Mouse (Mus musculus): ENCODE results near the gene Grik3. TPM values are rescaled to one million over a fixed set of nuclear protein-coding genes. Genes with fewer than 3 reads are reported as not detected.

Gene Grik3
- polyA plus RNA-seq, 1 experiment from 2014 or later = 4.7 TPM

DNA sequence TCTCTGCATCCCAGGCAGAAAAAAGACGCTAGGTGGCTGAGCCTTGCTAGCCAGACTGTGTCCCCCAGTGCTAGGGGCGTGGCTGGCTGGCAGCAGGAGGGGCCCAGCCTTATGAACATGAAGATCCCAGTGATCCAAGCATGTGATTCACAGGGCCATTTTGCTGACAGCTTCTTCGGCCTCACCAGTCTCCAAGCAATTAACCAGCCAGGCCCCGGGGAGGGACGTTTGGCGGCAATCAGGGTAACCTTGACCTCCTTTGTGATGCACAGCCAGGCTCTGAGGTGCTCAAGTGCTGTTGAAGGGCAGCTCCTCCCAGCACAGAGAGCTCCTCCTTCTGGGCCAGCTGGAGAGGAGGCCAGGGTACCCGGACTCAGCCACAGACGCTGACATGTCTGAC is 43.9 kb downstream of the Grik3 start:
- no peaks in the 10 kb centered on the region for H3K36me3 ChIP-seq (ENCODE audit: poor library complexity, severe bottlenecking)
- H3K4me1 ChIP-seq = peaks cover 51% of the 10 kb centered on the region
- peak; percentile 59; the same call in 1 of the 2 replicates for ATAC-seq
- peak overlapping the region; percentile 41; the same call in 1 of the 2 replicates for H3K9ac ChIP-seq
- H3K9me3 ChIP-seq (replicated peaks) = no peaks in the 10 kb centered on the region
- H3K27ac ChIP-seq = peak overlapping the region; percentile 84
- peaks cover 51% of the 10 kb centered on the region for H3K27me3 ChIP-seq
- WGBS = 0% methylated on average over 8 of the region's 8 CpGs
- no peak overlapping the region for H3K4me3 ChIP-seq
- H3K4me2 ChIP-seq = peak overlapping the region; percentile 34

DNA sequence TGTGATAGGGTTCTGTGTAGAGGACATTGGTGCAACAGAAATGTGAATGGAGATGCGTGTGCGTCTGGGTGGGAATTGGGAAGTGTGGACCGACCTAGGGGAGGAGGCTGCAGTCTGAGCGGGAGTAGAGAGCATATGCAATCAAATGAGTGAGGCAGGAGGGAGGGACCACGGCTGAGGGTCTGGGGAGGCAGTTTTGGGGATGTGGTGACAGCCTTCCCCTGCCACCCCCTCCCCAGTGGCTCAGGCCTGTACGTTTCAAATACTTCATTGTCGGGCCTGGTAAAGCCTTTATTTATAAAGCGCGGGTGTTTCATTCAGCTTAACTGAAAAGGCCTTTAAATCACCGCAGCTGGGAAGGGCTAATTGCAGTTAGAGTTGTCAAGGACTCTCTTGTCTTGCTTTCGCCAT is 44.5 kb downstream of the Grik3 start:
- 1% methylated on average over 11 of the region's 11 CpGs for WGBS
- no peaks in the 10 kb centered on the region for H3K9me3 ChIP-seq (replicated peaks)
- no peak overlapping the region; the same call in 1 of the 2 replicates for H3K9ac ChIP-seq
- H3K27ac ChIP-seq = peak overlapping the region; percentile 84
- peak; percentile 93 for ATAC-seq
- H3K27me3 ChIP-seq = peaks cover 57% of the 10 kb centered on the region
- peak overlapping the region; percentile 34 for H3K4me2 ChIP-seq
- peaks cover 51% of the 10 kb centered on the region for H3K4me1 ChIP-seq
- no peaks in the 10 kb centered on the region for H3K36me3 ChIP-seq (ENCODE audit: poor library complexity, severe bottlenecking)
- no peak overlapping the region for H3K4me3 ChIP-seq

DNA sequence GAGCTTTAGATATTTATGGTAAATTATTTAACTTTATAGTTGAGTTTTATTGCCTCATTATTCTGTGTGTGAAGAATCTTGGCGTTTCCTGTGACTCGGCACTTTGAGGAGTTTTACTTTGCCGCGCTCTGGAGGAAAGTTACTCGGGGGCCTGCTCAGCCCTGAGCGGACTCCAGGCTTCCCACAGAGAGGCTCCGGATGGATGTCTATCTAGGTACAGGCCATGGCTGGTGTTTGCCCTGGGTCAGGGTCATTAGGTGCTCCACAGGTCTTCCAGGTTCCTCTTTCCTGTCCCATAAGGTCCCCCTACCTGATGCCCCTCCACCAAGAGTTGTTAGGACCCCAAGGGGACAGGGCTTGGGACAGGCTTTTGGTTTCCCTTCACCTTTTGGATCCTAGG is 45.0 kb downstream of the Grik3 start:
- H3K27me3 ChIP-seq = peaks cover 61% of the 10 kb centered on the region
- H3K4me1 ChIP-seq = peaks cover 51% of the 10 kb centered on the region
- H3K4me3 ChIP-seq = no peak overlapping the region
- H3K36me3 ChIP-seq (ENCODE audit: poor library complexity, severe bottlenecking) = no peaks in the 10 kb centered on the region
- H3K9me3 ChIP-seq (replicated peaks) = no peaks in the 10 kb centered on the region
- H3K4me2 ChIP-seq = peak overlapping the region; percentile 30
- ATAC-seq = peak; percentile 51; the same call in 1 of the 2 replicates
- peak overlapping the region; percentile 84 for H3K27ac ChIP-seq
- H3K9ac ChIP-seq = no peak overlapping the region
- 4% methylated on average over 7 of the region's 7 CpGs for WGBS

DNA sequence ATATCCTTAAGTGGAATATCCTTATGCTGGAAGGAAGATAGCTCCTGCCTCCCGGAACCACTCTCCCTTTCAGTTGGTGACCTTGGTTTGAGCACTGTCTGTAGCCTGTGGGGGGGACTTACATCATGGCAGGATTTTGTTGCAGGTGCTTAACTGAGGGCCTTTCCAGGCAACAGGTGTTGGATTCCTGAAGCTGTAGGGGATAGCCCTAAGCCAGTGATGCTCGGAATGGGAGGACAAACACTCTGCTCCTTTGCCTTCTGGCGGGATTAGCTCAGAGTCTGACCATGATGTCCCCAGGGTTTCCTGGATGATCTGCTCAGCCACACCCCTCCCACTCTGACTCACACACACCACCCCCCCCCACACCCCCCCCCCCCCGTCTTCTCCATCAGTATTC is 45.5 kb downstream of the Grik3 start:
- WGBS = 30% methylated on average over 4 of the region's 4 CpGs
- peaks cover 51% of the 10 kb centered on the region for H3K4me1 ChIP-seq
- H3K27me3 ChIP-seq = peaks cover 65% of the 10 kb centered on the region
- no peak overlapping the region for H3K4me3 ChIP-seq
- H3K27ac ChIP-seq = peak overlapping the region; percentile 84
- H3K9ac ChIP-seq = no peak overlapping the region
- H3K4me2 ChIP-seq = peak overlapping the region; percentile 30
- no peaks in the 10 kb centered on the region for H3K36me3 ChIP-seq (ENCODE audit: poor library complexity, severe bottlenecking)
- H3K9me3 ChIP-seq (replicated peaks) = no peaks in the 10 kb centered on the region
- ATAC-seq = no peak

DNA sequence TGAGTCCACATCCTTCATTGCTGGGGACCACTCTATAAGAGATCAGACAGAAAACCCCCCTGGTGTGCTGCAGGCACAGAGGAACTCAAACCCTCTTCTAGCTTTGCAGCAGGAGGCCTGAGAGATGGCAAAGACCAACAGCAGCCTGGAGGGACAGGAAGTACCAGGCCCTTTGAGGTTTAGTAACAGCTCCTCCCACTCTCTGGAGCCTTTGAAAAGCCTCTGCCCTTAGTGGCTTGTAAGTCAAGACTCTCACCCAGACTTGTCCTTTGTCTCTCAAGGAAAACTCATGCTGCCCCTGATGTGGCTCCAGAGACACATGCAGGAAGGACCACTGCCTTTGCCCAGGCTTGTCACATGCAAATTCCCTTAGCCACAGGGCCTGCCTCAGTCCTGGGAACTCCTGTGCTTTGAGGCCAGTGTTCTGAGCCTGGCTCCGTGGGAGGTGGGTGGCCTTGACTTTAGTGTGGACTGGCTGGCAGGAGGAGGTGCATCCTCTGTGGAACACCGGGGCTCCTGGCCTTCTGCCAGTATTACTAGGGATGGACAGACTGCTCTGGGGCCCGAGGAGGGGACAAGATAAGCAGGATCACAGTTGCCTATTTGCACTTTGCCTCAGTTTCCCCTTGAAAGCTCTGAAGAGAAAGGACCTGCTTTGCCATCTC is 47.9 kb downstream of the Grik3 start:
- H3K36me3 ChIP-seq (ENCODE audit: poor library complexity, severe bottlenecking) = no peaks in the 10 kb centered on the region
- no peak overlapping the region for H3K27ac ChIP-seq
- WGBS = 34% methylated on average over 3 of the region's 3 CpGs

DNA sequence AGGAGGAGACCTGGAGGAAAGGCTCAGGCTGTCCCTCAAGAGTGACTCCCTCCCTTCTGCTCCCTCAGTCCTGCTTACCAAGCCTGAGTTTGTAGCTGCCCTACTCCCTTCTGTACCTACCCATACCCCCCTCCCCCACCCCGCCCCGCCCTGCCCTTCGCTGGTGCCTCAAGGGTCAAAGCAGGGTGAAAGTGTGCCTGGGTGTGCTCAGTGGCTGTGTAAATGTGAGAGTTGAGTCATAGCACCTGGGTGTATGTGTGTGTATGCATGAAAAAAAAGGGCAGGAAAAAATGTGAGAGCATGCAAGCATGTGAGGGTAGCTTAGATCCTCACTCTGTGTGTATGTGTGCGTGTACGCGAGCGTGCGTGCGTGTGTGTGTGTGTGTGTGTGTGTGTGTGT is 49.1 kb downstream of the Grik3 start:
- Histone ChIP-seq H3K9me3 (replicated peaks) (no peaks in the 10 kb centered on the region), H3K4me3 (no peak overlapping the region), H3K36me3 (ENCODE audit: poor library complexity, severe bottlenecking) (no peaks in the 10 kb centered on the region), H3K9ac (no peak overlapping the region), H3K27ac (no peak overlapping the region), H3K4me2 (no peak overlapping the region), H3K27me3 (peaks cover 79% of the 10 kb centered on the region), H3K4me1 (peaks cover 42% of the 10 kb centered on the region)
- no peak for ATAC-seq
- 86% methylated on average over 9 of the region's 9 CpGs for WGBS

More for the DNA sequence above, 47.9 kb downstream of the Grik3 start:
- no peak for ATAC-seq
- Histone ChIP-seq H3K9ac (no peak overlapping the region), H3K4me1 (peaks cover 52% of the 10 kb centered on the region), H3K4me2 (no peak overlapping the region), H3K9me3 (replicated peaks) (no peaks in the 10 kb centered on the region), H3K27me3 (peaks cover 74% of the 10 kb centered on the region), H3K4me3 (no peak overlapping the region)

DNA sequence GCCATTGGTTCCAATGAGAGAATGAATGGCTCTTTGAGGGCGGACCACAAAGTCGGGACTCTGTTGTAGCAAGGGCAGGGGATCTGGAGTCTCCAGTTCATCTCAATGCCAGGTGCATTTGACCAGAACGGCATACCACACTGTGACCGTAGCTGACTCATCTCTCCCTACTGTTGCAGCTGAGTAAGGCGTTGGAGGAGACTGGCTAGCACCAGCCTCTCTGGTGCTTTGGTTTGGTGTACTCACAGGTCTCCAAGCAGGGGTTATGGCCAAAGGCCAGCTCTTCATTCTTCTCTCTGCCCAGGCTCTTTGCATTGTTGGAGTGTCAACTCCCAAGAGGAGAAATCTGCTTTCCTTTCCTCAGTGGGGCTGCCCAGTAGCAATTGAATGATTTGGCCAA is 52.7 kb downstream of the Grik3 start:
- H3K4me3 ChIP-seq = no peak overlapping the region
- peaks cover 81% of the 10 kb centered on the region for H3K27me3 ChIP-seq
- no peaks in the 10 kb centered on the region for H3K9me3 ChIP-seq (replicated peaks)
- ATAC-seq = no peak
- peaks cover 44% of the 10 kb centered on the region for H3K4me1 ChIP-seq
- no peak overlapping the region for H3K27ac ChIP-seq
- no peak overlapping the region for H3K4me2 ChIP-seq
- H3K36me3 ChIP-seq (ENCODE audit: poor library complexity, severe bottlenecking) = no peaks in the 10 kb centered on the region
- WGBS = 94% methylated on average over 5 of the region's 5 CpGs
- H3K9ac ChIP-seq = no peak overlapping the region

DNA sequence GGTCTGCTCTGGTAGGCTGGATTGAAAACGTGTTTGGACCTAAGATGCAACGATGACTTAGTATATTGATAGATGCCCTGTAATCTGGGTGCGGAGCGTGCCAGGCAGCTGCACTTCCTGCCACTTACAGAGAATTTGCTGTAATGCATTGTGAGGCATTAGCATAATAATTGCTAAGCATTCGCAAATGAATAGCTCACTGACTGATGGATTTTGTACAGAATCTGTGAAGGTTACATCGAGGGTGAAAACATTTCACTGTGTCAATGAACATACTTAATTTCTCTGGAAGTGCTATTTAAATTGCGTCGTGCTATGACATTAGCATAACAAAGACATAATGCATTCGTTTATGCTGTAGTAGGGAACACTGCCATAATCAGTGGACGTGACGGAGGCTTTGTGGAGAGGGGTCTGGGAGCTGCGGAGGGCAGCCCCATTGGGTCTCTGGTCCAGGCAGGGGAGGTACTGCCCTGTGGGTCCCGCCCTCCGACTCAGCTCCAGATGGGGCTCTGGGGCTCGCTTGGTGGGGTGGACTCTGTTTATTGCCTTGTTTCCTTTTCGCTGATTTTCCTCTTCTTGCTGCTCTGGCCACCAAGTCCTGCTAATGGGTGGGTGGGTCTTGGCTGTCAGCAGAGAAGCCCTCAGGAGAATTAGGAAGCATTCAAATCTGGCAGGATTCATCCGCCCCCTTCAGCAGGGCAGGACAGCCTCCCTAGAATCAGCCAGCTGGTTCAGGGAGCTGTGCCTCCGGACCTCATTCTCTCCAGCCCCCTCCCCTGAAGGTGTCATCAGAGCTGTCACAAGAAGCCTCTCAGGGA is 54.7 kb downstream of the Grik3 start:
- ATAC-seq = peak; percentile 93
- Histone ChIP-seq H3K27me3 (peaks cover 82% of the 10 kb centered on the region), H3K4me1 (peaks cover 49% of the 10 kb centered on the region), H3K4me3 (no peak overlapping the region), H3K27ac (peak overlapping the region; percentile 84), H3K9ac (no peak overlapping the region), H3K9me3 (replicated peaks) (no peaks in the 10 kb centered on the region), H3K4me2 (peak overlapping the region; percentile 41), H3K36me3 (ENCODE audit: poor library complexity, severe bottlenecking) (no peaks in the 10 kb centered on the region)
- 5% methylated on average over 18 of the region's 18 CpGs for WGBS

DNA sequence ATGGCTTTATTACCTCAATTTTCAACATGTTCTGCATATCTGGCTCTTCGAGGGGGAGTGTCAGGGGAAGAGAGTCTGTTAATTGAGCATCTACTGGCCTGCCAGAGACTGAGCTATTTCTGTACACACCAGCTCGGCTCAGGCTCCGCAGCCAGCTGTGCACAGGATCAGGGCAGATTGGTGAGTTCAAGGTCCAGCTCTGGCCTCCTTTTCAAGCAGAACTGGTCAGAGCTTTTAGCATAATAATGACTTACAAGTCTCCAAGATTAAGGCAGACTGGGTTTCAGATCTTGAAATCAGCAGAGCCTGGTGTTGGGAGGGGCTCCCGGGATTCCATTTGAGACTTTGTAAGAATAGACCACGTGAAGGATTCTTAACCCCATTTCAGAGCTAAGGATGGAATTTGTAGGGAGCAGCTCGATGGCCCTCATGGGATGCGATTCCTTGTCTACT is 55.3 kb downstream of the Grik3 start:
- peak overlapping the region; percentile 41 for H3K4me2 ChIP-seq
- no peaks in the 10 kb centered on the region for H3K9me3 ChIP-seq (replicated peaks)
- H3K4me3 ChIP-seq = no peak overlapping the region
- WGBS = 44% methylated on average over 7 of the region's 7 CpGs
- ATAC-seq = no peak
- H3K4me1 ChIP-seq = peaks cover 50% of the 10 kb centered on the region
- no peak overlapping the region for H3K9ac ChIP-seq
- H3K36me3 ChIP-seq (ENCODE audit: poor library complexity, severe bottlenecking) = no peaks in the 10 kb centered on the region
- H3K27me3 ChIP-seq = peaks cover 79% of the 10 kb centered on the region
- peak overlapping the region; percentile 84 for H3K27ac ChIP-seq

DNA sequence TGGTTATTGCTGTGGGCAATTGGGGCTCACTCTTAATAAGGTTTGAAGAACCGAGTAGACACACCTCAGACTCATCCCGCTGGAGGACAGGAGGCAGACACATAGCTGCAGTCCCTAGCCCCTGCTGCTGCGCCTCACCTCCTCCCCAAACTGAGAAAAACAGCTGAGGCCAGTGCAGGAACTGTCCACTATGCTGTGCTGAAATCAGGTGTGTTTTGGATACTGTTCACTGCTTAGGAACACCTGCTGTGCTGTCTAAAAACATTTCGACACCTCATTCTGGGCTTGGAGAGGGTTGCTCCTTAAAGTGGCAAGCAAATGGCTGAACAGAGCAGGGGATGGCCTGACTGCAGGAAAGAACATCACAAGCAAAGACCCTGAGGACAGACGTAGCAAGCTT is 57.7 kb downstream of the Grik3 start:
- Histone ChIP-seq H3K9ac (no peak overlapping the region), H3K36me3 (ENCODE audit: poor library complexity, severe bottlenecking) (no peaks in the 10 kb centered on the region), H3K9me3 (replicated peaks) (no peaks in the 10 kb centered on the region), H3K27ac (no peak overlapping the region), H3K4me3 (no peak overlapping the region), H3K4me1 (peaks cover 42% of the 10 kb centered on the region), H3K27me3 (peaks cover 58% of the 10 kb centered on the region), H3K4me2 (no peak overlapping the region)
- 65% methylated on average over 5 of the region's 5 CpGs for WGBS
- ATAC-seq = no peak

DNA sequence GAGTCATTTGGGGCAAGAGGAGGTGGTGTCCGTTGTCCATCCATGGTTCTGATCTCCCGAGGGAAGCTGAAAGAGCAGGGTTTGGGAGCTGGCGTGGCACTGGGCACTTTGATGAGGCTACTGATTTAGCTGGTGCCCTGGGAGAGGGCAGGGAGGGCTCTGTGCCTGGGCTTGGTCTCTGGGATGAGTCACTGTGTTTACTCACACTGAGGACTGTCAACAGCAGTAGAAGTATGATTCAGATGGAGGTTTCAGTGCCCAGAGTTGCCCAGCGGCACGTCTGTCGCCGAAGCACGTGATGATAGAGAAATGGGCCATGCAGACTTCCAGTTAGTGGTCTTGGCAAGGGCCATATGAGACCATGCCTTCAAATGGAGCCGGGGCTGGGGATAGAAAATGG is 63.3 kb downstream of the Grik3 start:
- WGBS = 89% methylated on average over 9 of the region's 9 CpGs
- H3K9me3 ChIP-seq (replicated peaks) = no peaks in the 10 kb centered on the region
- H3K27ac ChIP-seq = no peak overlapping the region
- no peak for ATAC-seq
- H3K4me1 ChIP-seq = peaks cover 11% of the 10 kb centered on the region
- H3K4me3 ChIP-seq = no peak overlapping the region
- H3K4me2 ChIP-seq = no peak overlapping the region
- H3K9ac ChIP-seq = no peak overlapping the region
- H3K27me3 ChIP-seq = peaks cover 36% of the 10 kb centered on the region
- no peaks in the 10 kb centered on the region for H3K36me3 ChIP-seq (ENCODE audit: poor library complexity, severe bottlenecking)
